Mouse (Mus musculus): ENCODE results near the gene Hinfp.

GRCm38 (mm10) chr9:44347166-44347565, 41.7 kb upstream of the Hinfp start:
- TF ChIP-seq CTCF (IDR thresholded peaks at IDR 0.05; ENCODE audit: low read depth, low read length) (no peak), GATA1 (IDR thresholded peaks at IDR 0.05; ENCODE audit: borderline replicate concordance, low read length) (no peak), TAL1 (conservative IDR thresholded peaks at IDR 0.05; ENCODE audit: low read depth, low read length) (no peak), GATA2 (IDR thresholded peaks at IDR 0.05; ENCODE audit: borderline replicate concordance, low read depth, low read length) (no peak), POLR2AphosphoS5 (IDR thresholded peaks at IDR 0.05; ENCODE audit: insufficient replicate concordance, low read depth, low read length) (no peak)

All from G1E (cell line).